Mouse (Mus musculus) frontal cortex, adult 2 months (tissue): ENCODE results near the gene Bag5. TPM values are rescaled to one million over a fixed set of nuclear protein-coding genes. Genes with fewer than 3 reads are reported as not detected.

Experiments
- DNase-seq, 2 experiments: peaks; one replicate each; pipeline ENCODE4 v3.0.0; 2022; ENCODE audit warnings: low spot score in 1 of 2; ENCODE audit errors: extremely low spot score in 1 of 2
- polyA plus RNA-seq: library from polyadenylated mRNA; depleted of rRNA; stranded (reverse); fragments of >200 nt; gene quantifications from 2 replicates; pipeline ENCODE4 v1.2.3, GENCODE M21; 2012

The Bag5 gene
- polyA plus RNA-seq, 1 experiment: 54.7 TPM

DNA sequence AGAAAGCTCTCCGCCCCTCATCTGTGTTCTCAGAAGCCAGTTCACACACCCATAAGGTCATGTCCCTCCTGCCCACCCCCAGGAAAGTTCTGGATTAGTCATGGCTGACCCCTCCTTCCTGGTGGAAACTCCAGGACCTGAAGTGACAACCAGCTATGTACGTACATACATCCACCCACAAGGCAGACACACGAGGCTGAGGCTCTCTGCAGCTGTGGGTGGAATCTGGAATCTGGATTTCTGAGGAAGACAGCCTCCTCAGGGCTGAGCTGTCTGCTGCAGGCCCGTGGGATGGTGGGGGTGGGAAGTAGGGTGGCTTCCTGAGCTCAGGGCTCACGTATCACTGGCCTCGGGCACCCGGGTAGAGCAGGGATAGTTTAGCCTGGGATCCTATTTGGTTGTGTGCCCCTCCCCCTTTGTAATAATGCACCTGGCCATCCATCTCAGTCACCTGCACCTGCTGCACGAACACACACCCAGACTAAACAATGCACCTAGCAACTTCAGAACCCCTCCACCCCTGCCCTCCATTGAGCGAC is 12.1 kb downstream of the Bag5 start:
- peak in 1 of 2 experiments; percentile 76 for DNase-seq

- DNase-seq: peak; percentile 72 to 75
Observed at GRCm38 (mm10) chr12:111699542-111699941, 13.5 kb downstream of the Bag5 start.

DNA sequence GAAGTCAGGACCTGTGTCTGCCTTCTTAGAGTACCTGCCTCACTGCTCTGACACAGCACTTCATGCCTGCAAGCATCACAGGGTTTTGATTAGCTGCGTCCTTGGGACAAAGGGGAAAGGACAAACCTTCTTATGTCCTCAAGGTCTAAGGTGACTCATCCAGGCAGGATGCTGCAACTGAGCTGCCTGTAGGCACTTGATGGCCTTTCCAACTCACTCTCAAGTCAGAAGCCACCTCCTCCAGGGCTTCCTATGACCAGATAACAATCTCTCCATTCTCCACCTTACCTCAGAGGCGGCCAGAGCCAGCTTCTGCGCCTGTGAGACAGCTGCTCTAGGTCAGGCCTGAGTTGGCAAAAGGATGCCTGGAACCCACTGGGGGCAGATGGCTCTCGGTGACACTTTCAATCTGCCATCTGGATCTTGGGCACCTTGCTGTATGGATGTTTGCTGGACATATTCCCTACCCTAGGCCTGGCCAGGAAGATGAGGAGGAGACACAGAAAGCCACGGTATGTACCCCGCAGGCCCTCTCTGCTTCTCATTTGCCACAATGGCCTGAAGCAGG is 14.6 kb downstream of the Bag5 start:
- DNase-seq: no peak

- no peak for DNase-seq
Observed at GRCm38 (mm10) chr12:111697708-111698107, 15.3 kb downstream of the Bag5 start.

- peak in 1 of 2 experiments; percentile 90 for DNase-seq
Observed at GRCm38 (mm10) chr12:111696239-111696638, 16.8 kb downstream of the Bag5 start.

GRCm38 (mm10) chr12:111694880-111695804 is 17.9 kb downstream of the Bag5 start:
- DNase-seq: peak in 1 of 2 experiments; percentile 62

GRCm38 (mm10) chr12:111694271-111694781 is 18.7 kb downstream of the Bag5 start:
- no peak for DNase-seq

GRCm38 (mm10) chr12:111693341-111694270 is 19.5 kb downstream of the Bag5 start:
- peak in 1 of 2 experiments; percentile 72 for DNase-seq

DNA sequence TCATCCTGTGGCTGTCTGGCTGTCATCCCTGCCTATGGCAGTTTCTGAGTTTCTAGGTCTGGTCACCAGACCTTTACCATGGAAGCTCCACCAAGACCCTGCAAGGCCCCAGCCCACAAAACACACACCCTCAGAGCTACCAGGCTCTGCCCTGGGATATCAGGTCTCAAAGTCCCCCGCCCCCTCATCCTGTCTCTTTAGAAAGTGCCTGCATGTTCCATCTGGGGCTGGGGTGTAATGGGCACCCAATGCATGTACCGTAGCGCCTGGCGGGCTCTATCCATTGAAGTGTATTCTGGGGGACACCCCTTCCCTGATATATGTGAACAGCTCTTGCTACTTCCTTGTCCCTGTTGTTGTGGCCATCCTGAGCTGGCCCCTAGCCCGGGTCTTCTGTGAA is 20.2 kb downstream of the Bag5 start:
- DNase-seq: no peak

GRCm38 (mm10) chr12:111691346-111691872 is 21.6 kb downstream of the Bag5 start:
- DNase-seq: peak in 1 of 2 experiments; percentile 33

DNA sequence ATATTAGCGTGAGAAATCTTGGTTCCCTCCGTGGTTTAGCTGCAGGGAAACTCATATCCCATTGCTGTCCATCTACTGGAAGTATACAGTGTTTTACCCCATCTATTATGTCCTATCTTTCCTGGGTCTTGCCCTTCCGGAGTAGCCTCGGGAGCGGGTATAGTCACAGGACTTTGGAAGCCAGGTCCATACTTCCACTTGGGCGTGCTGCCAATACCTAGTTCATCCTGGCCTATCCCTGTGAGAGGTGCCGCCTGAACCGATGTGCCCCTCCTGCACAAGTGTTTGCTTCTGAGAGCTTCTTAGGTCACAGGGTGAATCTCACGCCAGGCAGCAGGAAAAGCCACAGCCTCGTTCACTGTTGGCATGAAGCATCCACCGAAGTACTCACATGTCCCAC is 23.6 kb downstream of the Bag5 start:
- DNase-seq: no peak

GRCm38 (mm10) chr12:111688069-111688428 is 25.0 kb downstream of the Bag5 start:
- DNase-seq: no peak

DNA sequence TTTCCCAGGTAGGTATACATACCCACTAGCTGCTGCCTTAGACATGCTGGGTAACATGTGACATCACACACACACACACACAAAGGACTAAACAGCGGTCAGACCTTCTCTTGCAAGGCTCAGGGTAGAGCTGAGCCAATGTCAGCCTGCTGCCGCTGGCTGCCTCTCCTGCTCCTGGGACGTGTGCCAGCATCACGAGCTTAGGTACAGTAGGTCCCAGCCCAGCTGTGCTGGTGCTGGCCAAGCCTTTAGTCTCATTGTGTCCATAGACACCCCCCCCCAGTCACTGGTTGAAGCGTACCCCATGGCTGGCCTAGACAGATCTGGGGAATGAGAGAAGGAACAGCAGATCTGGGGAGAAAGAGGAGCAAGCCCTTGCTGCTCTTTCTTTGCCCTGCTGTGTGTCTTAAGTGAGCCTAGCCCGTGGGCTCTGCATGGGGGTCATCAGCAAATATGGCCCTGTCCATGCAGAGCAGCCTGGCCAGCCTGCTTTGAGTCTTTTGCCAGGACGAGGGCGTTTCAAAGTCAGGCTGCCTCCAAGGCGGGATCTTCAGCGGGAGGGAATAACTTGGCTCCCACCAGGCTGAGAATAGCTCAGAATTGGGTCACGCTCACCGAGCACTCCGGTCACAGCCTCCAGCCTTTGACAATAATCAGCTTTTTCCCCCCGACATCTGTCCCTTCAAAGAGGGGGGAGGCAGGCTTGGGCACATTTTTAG is 25.5 kb downstream of the Bag5 start:
- DNase-seq: peak in 1 of 2 experiments; percentile 73

- DNase-seq: peak in 1 of 2 experiments; percentile 47
Observed at GRCm38 (mm10) chr12:111686390-111686789, 26.7 kb downstream of the Bag5 start.

- no peak for DNase-seq
Observed at GRCm38 (mm10) chr12:111682806-111683205, 30.3 kb downstream of the Bag5 start.

DNA sequence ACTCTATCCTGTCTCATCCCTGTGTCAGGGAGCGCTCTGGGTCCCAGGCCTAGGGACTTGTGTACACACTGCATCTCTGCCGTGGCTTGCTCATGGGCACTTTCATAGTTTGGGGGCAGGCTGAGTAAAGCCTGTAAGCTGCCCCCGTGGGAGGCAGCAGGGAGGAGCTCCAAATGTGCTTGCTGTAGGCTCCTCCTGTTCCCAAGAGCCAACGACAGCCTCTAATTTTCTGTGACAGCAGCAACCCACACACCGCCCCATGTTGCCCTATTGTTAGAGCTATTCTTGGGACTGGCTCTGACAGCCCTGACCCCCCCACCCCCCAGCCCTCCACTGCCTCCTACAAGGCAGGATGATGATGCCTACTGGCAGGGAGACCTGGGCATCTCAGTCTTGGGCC is 31.1 kb downstream of the Bag5 start:
- DNase-seq: peak in 1 of 2 experiments; percentile 60

GRCm38 (mm10) chr12:111681305-111681704 is 31.8 kb downstream of the Bag5 start:
- peak in 1 of 2 experiments; percentile 58 for DNase-seq

- peak in 1 of 2 experiments; percentile 60 for DNase-seq
Observed at GRCm38 (mm10) chr12:111680661-111681060, 32.4 kb downstream of the Bag5 start.

GRCm38 (mm10) chr12:111678997-111679396 is 34.1 kb downstream of the Bag5 start:
- no peak for DNase-seq

DNA sequence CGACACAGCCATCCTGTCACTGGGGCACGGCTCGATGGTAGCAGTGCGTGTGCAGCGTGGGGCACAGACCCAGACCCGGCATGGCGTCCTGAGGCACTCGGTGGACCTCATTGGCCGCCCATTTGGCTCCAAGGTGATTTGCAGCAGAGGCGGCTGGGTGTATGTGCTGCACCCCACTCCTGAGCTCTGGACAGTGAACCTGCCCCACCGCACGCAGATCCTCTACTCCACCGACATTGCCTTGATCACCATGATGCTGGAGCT is 34.5 kb downstream of the Bag5 start:
- no peak for DNase-seq
